Comparison of ENCODE assay signal across 17 mouse cellular contexts in the genomic region with DNA sequence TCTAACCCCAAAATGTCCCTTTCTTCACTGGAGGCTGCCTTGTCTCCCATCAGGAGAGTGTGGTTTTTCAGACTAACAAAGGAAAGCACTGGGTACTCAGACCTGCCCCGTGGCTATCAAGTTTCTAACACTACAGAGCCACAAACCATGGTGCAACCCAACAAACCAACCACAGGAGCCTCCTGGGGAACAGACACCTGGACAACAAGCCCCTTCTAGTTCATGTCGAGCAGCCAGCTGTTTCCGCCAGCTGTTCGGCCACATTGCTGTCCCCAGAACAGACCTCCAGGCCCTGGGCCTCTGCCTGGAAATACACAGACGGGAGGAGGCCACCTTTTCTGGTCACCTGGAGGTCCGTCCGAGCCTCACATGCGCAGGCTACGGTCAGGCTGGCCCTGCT. TPM values are rescaled to one million over a fixed set of nuclear protein-coding genes. Genes with fewer than 3 reads are reported as not detected.
A peak's percentile ranks its signal among the peaks of the same experiment; 100 is the strongest.
DNase-seq lines count a peak whose midpoint lies in the region; ATAC-seq lines count a peak whose summit lies in the region.
"Had no signal": no experiment of that assay in that cellular context is flagged by ENCODE, and none has a peak within 500 bp of the region (broad histone marks: within the 10 kb centered on the region; RNA-seq: fewer than 3 reads in every experiment).

No protein-coding gene starts in this region.

- H3K4me1 ChIP-seq in embryonic facial prominence, embryonic 12.5 days, result peaks cover 29% of the 10 kb centered on the region
- H3K4me1 ChIP-seq in embryonic facial prominence, embryonic 10.5 days, result peaks cover 35% of the 10 kb centered on the region
- peaks cover 36% of the 10 kb centered on the region for H3K4me1 ChIP-seq in embryonic facial prominence, embryonic 13.5 days
- H3K4me1 ChIP-seq in limb, embryonic 15.5 days, result peaks cover 27% of the 10 kb centered on the region

- H3K9me3 ChIP-seq in embryonic facial prominence, embryonic 12.5 days, result peaks cover 3% of the 10 kb centered on the region; the same call in 1 of the 2 replicates
- peaks cover 15% of the 10 kb centered on the region for H3K9me3 ChIP-seq in embryonic facial prominence, embryonic 10.5 days
- H3K9me3 ChIP-seq in embryonic facial prominence, embryonic 13.5 days, result peaks cover 6% of the 10 kb centered on the region; the same call in 1 of the 2 replicates
- 0 out of 2 replicates have a peak, but pooled peaks cover 3% of the 10 kb centered on the region for H3K9me3 ChIP-seq in limb, embryonic 15.5 days
- H3K9me3 ChIP-seq: stomach, embryonic 15.5 days had no signal

- no peak for ATAC-seq in embryonic facial prominence, embryonic 12.5 days (ENCODE audit: insufficient number of reproducible peaks, insufficient read depth, low FRiP score, low TSS enrichment)
- ATAC-seq in embryonic facial prominence, embryonic 13.5 days (ENCODE audit: insufficient number of reproducible peaks, insufficient read depth, low FRiP score, low TSS enrichment, low read depth), result no peak
- peak; percentile 46; the same call in 1 of the 2 replicates for ATAC-seq in limb, embryonic 15.5 days (ENCODE audit: insufficient number of reproducible peaks, low FRiP score, low TSS enrichment, low read depth)
- ATAC-seq: inflammation-experienced regulatory T-cells, adult 6 months; lung, postnatal 0 days; Patski had no signal

- H3K9ac ChIP-seq in embryonic facial prominence, embryonic 12.5 days, result no peak overlapping the region
- H3K9ac ChIP-seq in embryonic facial prominence, embryonic 13.5 days, result no peak overlapping the region
- no peak overlapping the region for H3K9ac ChIP-seq in limb, embryonic 15.5 days
- H3K9ac ChIP-seq: hindbrain, embryonic 12.5 days; liver, embryonic 13.5 days; stomach, embryonic 15.5 days had no signal

- DNase-seq in embryonic facial prominence, embryonic 10.5 days (ENCODE audit: low spot score), result no peak
- peak; percentile 13 to 45 for DNase-seq in lung, adult 18-20 months
- DNase-seq in lung, postnatal 4 days, result no peak
- DNase-seq in T-cell, adult 2 months (ENCODE audit: low spot score), result no peak
- DNase-seq: adrenal gland, postnatal 25 days; kidney, adult 8-10 months; kidney, postnatal 25 days; liver, embryonic 13.5 days; right cerebral cortex, postnatal 14 days had no signal

- WGBS in embryonic facial prominence, embryonic 12.5 days, result 74% methylated on average over 9 of the region's 9 CpGs
- 91% methylated on average over 9 of the region's 9 CpGs for WGBS in embryonic facial prominence, embryonic 10.5 days
- 78% methylated on average over 9 of the region's 9 CpGs for WGBS in embryonic facial prominence, embryonic 13.5 days
- 46% methylated on average over 9 of the region's 9 CpGs for WGBS in limb, embryonic 15.5 days

- no peak overlapping the region for H3K4me3 ChIP-seq in embryonic facial prominence, embryonic 12.5 days
- no peak overlapping the region for H3K4me3 ChIP-seq in embryonic facial prominence, embryonic 10.5 days
- H3K4me3 ChIP-seq in embryonic facial prominence, embryonic 13.5 days, result no peak overlapping the region
- H3K4me3 ChIP-seq in limb, embryonic 15.5 days, result no peak overlapping the region
- H3K4me3 ChIP-seq: hindbrain, embryonic 12.5 days; liver, embryonic 13.5 days; stomach, embryonic 15.5 days had no signal

- H3K36me3 ChIP-seq in embryonic facial prominence, embryonic 12.5 days, result peaks cover 13% of the 10 kb centered on the region
- H3K36me3 ChIP-seq in embryonic facial prominence, embryonic 10.5 days (replicated peaks), result peaks cover 26% of the 10 kb centered on the region
- 0 out of 2 replicates have a peak, but pooled peaks cover 9% of the 10 kb centered on the region for H3K36me3 ChIP-seq in embryonic facial prominence, embryonic 13.5 days
- no peaks in the 10 kb centered on the region for H3K36me3 ChIP-seq in limb, embryonic 15.5 days
- H3K36me3 ChIP-seq: hindbrain, embryonic 12.5 days; stomach, embryonic 15.5 days had no signal

- 0 out of 2 replicates have a peak overlapping the region, but pooled peaks have one; percentile 13 for H3K27ac ChIP-seq in embryonic facial prominence, embryonic 12.5 days
- H3K27ac ChIP-seq in embryonic facial prominence, embryonic 10.5 days (replicated peaks), result no peak overlapping the region
- 0 out of 2 replicates have a peak overlapping the region, but pooled peaks have one; percentile 1 for H3K27ac ChIP-seq in embryonic facial prominence, embryonic 13.5 days
- H3K27ac ChIP-seq in limb, embryonic 15.5 days, result no peak overlapping the region
- H3K27ac ChIP-seq: hindbrain, embryonic 12.5 days; liver, embryonic 13.5 days; stomach, embryonic 15.5 days had no signal

- no peak overlapping the region for H3K4me2 ChIP-seq in embryonic facial prominence, embryonic 12.5 days (replicated peaks)
- H3K4me2 ChIP-seq in embryonic facial prominence, embryonic 13.5 days, result no peak overlapping the region
- H3K4me2 ChIP-seq in limb, embryonic 15.5 days, result no peak overlapping the region
- H3K4me2 ChIP-seq: hindbrain, embryonic 12.5 days; liver, embryonic 13.5 days; stomach, embryonic 15.5 days had no signal

- H3K27me3 ChIP-seq in embryonic facial prominence, embryonic 12.5 days, result no peaks in the 10 kb centered on the region
- H3K27me3 ChIP-seq in embryonic facial prominence, embryonic 10.5 days (replicated peaks; ENCODE audit: low read depth, poor library complexity, severe bottlenecking), result no peaks in the 10 kb centered on the region
- H3K27me3 ChIP-seq in embryonic facial prominence, embryonic 13.5 days, result no peaks in the 10 kb centered on the region
- H3K27me3 ChIP-seq in limb, embryonic 15.5 days, result no peaks in the 10 kb centered on the region
- H3K27me3 ChIP-seq: hindbrain, embryonic 12.5 days; liver, embryonic 13.5 days; Patski; stomach, embryonic 15.5 days had no signal

RNA-seq across cellular contexts. Expression of gene Tiam1, which starts 21.1 kb away (rescaled TPM):
- 38.9 and 39.1 TPM in 2 replicates for polyA plus RNA-seq in embryonic facial prominence, embryonic 12.5 days (2016; fragmentation: Nextera tagmentation; extraction: Ambion mirVana)
- 25.3 and 25.9 TPM in 2 replicates for polyA plus RNA-seq in embryonic facial prominence, embryonic 10.5 days (2016; fragmentation: Nextera tagmentation; extraction: Ambion mirVana)
- 44.6 and 45.9 TPM in 2 replicates for polyA plus RNA-seq in embryonic facial prominence, embryonic 13.5 days (2015; fragmentation: Nextera tagmentation; extraction: Ambion mirVana)
- polyA plus RNA-seq in limb, embryonic 15.5 days (2015; fragmentation: Nextera tagmentation; extraction: Ambion mirVana), result 37.1 and 51.8 TPM in 2 replicates

Comparison
In these comparisons a context has a peak if more than half of its experiments do, and no peak if none do; other contexts are left out.
1. H3K27ac ChIP-seq: peak in embryonic facial prominence, embryonic 12.5 days (single experiment) and embryonic facial prominence, embryonic 13.5 days (single experiment); none in embryonic facial prominence, embryonic 10.5 days (single experiment) and limb, embryonic 15.5 days (single experiment).
2. DNase-seq: peak in lung, adult 18-20 months (2 of 2); none in embryonic facial prominence, embryonic 10.5 days (single experiment), lung, postnatal 4 days (0 of 2) and T-cell, adult 2 months (single experiment).